Mouse (Mus musculus) cortical plate, adult 2 months (tissue): ENCODE measurements around the gene Uggt1. TPM values are rescaled to one million over a fixed set of nuclear protein-coding genes. Genes with fewer than 3 reads are reported as not detected.

Experiments
- H3K27ac ChIP-seq: fragments of 200-500 bp; 2 replicates; pipeline ENCODE4 v1.5.1; 2012; ENCODE audit warnings: low read length, control low read depth, inconsistent platforms; ENCODE audit not compliant: insufficient read depth
- H3K4me1 ChIP-seq: fragments of 200-500 bp; 2 replicates; pipeline ENCODE4 v1.6.1; 2011; ENCODE audit warnings: low read length; ENCODE audit not compliant: control insufficient read depth, insufficient read depth
- H3K4me3 ChIP-seq: fragments of 200-500 bp; 2 replicates; pipeline ENCODE4 v1.5.1; 2011; ENCODE audit warnings: mild to moderate bottlenecking, low read length, control low read depth; ENCODE audit not compliant: insufficient read depth
- CTCF ChIP-seq: fragments of 200-500 bp; IDR thresholded peaks from 2 replicates; pipeline ENCODE4 v1.5.1; 2011; ENCODE audit warnings: mild to moderate bottlenecking, control low read depth, low read length; ENCODE audit not compliant: insufficient read depth; ENCODE audit errors: extremely low read depth
- POLR2A ChIP-seq: fragments of 200-500 bp; IDR thresholded peaks from 2 replicates; pipeline ENCODE4 v1.6.1; 2011; ENCODE audit warnings: mild to moderate bottlenecking, low read length, control low read depth; ENCODE audit not compliant: insufficient read depth; ENCODE audit errors: extremely low read depth
- polyA plus RNA-seq: library from polyadenylated mRNA; depleted of rRNA; stranded (reverse); fragments of >200 nt; gene quantifications from 2 replicates; pipeline ENCODE4 v1.2.3, GENCODE M21; 2012

Gene Uggt1
- polyA plus RNA-seq, 1 experiment = 25.1 TPM

DNA sequence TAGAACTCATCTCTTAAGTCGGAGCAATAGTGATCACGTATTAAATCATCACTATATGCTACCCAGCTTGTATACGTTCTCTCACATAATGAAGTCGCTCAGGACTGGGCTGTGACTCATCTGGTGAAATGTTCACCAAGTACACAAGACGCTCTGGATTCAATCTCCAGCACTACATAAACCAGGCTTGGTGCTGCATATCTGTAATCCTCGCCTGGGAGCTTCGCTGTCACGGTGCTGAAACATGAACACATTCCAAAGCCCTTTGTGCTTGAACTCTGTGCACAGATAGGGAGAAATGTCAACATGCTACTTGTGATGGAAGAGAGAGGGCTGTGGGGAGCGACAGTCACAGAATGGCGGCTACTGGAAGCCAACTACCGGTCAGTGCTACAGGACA, 52.6 kb downstream of the Uggt1 start:
- Histone ChIP-seq H3K4me1 (0 out of 2 replicates have a peak, but pooled peaks cover 2% of the 10 kb centered on the region), H3K4me3 (no peak overlapping the region), H3K27ac (0 out of 2 replicates have a peak overlapping the region, but pooled peaks have one; percentile 25)
- TF ChIP-seq CTCF = no peak
- TF ChIP-seq POLR2A = no peak

DNA sequence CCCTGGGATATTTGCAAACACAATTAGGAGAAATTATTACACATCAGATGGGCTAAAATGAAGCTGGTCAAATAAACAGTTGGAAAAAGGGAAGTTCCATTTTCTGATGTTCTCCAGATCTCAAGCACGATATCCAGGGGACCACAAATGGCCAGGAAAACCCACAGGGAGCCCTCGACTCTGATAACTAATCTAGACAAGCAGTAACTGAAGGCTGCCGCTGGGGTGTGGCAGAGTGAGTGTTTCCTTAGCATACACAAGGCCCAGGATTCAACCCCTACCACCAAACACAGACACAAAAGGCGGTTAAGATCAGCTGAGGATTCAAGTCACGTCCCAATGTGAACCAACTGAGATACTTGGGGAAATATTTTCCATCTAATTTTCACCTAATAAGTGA, 64.5 kb downstream of the Uggt1 start:
- Histone ChIP-seq H3K4me1 (no peaks in the 10 kb centered on the region), H3K4me3 (no peak overlapping the region)
- TF ChIP-seq CTCF (no peak), POLR2A (no peak)

DNA sequence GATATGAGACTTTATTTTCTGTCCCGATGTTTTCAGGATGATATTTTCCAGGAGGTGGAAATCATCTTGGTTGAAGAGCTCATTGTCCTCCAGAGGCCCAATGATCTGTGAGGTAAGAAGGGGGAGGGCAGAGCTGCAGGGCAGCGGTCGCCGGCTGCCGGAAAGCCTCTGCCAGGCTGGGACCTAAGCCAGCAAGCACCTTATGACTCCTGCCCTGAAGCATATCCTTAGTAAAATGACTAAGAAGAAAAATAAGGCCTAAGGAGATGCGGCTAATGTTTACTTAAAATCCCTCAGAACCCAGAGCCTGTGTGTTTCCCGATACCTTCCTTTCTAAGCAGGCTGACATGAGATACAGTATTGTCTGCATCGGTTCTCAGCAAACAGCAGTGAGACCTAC, 71.1 kb downstream of the Uggt1 start:
- TF ChIP-seq POLR2A (no peak), CTCF (no peak)
- Histone ChIP-seq H3K4me1 (no peaks in the 10 kb centered on the region), H3K4me3 (no peak overlapping the region), H3K27ac (no peak overlapping the region)

More for the DNA sequence above, 64.5 kb downstream of the Uggt1 start:
- H3K27ac ChIP-seq = no peak overlapping the region

DNA sequence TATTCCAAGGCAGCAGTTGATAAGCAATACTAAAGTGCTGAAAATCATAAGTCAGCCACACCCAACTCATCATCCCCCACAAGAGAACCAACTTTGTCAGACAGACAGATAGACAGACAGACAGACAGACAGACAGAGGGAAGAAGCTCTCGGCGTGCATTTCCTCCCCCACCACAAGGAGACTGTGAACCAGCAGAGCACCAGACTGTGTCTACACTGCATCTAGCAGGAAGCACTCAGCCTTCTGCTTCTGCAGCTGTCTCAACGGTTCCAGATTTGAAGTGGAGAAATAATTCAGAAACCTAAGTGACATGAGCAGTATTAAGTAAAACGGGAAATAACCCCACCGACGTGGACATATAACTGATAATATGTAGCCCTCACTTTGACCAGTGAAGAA, 71.6 kb downstream of the Uggt1 start:
- no peak overlapping the region for H3K4me3 ChIP-seq
- H3K27ac ChIP-seq = no peak overlapping the region
- H3K4me1 ChIP-seq = no peaks in the 10 kb centered on the region
- TF ChIP-seq CTCF (no peak), POLR2A (no peak)

DNA sequence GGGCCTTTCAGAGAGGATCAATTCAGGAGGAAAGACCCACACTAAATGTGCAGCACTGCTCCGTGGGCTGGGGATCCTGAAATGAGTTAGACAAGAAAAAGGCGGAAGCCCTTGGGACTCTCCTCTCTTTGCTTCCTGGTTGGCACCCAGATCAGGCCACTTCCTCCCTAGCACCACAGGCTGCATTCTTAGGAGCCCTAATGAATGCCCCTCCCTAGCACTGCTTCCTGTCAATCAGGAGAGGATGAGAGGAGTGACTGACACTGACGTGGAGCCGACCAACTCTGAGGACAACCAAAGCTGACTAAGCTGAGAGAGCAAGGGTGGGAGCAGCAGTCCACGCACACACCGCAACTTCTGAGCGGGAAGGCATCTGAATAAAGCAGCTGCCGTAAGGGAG, 81.8 kb downstream of the Uggt1 start:
- H3K4me3 ChIP-seq = no peak overlapping the region
- H3K4me1 ChIP-seq = no peaks in the 10 kb centered on the region; the same call in 1 of the 2 replicates
- no peak overlapping the region for H3K27ac ChIP-seq
- TF ChIP-seq CTCF (no peak), POLR2A (no peak)

DNA sequence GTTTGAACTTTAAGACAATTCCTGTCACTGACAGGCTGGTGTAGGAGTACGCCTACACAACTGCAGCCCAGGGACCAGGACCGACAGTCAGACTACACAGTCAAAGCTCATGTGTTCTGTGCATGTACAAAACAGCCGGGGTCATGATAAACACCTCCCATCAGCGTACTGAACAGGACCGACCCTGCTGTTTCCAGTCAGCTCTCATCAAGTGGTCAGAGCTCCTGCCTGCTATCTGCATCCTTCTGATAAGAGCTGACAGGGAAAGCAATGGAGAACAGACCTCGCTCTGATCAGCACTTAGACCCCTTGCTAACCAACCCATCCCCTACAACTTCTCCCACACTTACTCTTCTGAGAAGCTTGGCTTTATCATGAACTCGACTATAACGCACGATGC, 83.3 kb downstream of the Uggt1 start:
- H3K4me1 ChIP-seq = no peaks in the 10 kb centered on the region; the same call in 1 of the 2 replicates
- no peak overlapping the region for H3K27ac ChIP-seq
- no peak overlapping the region for H3K4me3 ChIP-seq
- TF ChIP-seq CTCF (no peak), POLR2A (no peak)

DNA sequence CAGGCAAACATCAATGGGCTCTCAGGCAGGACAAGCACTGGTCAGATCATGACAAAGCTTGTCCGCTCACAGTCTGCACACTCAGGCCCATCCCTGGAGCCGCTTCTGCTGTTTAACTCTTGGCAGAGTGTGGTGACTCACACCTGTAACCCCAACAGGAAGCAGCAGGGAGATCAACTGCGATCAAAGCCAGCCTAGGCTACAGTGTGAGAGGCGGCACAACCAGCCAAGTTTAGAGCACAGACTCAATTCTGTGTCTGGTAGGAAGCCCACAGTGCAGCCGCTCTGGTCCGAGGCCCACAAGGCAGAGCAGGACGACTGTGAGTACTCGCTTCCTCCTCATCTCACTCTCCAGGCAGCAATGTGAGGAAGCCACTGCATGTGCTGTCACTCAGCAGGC, 84.3 kb downstream of the Uggt1 start:
- no peak overlapping the region for H3K4me3 ChIP-seq
- TF ChIP-seq POLR2A (no peak), CTCF (no peak)
- no peak overlapping the region for H3K27ac ChIP-seq
- H3K4me1 ChIP-seq = no peaks in the 10 kb centered on the region; the same call in 1 of the 2 replicates

DNA sequence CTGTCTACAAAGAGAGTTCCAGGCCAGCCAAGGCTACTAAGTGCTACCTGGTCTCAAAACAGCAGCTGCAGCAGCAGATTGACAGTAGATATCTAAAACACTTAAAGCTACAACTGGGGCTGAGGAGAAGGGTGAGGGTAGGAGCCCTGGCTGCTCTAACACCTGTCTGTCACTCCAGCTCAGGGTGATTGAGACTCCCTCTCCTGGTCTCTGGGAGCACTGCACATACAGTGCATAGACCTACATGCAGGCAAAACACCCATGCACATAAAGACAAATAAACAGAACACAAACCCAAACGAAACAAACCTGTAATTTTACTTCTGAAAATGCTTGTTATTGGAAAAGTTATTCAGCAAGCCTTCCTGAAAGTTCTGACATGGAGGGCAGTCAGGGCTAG, 95.1 kb downstream of the Uggt1 start:
- Histone ChIP-seq H3K4me1 (no peaks in the 10 kb centered on the region), H3K4me3 (no peak overlapping the region), H3K27ac (no peak overlapping the region)
- TF ChIP-seq POLR2A (no peak), CTCF (peak; percentile 44; the same call in 1 of the 2 replicates)

DNA sequence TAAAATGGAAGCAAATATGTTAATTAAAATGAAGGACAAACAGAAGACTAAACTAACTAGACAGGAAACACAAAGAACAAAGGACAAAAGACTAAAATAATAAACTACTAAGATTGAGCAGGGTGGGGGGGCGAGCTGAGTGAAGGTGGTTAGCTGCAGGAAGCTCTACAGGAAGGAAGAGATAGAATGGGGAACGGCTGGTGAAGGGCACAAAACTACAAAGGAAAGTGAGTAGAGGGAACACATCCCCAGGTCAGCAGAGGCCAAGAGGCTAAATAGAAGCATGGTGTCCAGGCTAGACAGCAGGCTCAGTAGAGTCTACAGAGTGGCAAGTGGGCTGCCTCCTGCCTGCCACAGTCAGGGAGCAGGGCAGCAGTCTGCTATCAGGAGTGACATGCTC, 95.7 kb downstream of the Uggt1 start:
- TF ChIP-seq CTCF (no peak), POLR2A (no peak)
- Histone ChIP-seq H3K27ac (no peak overlapping the region), H3K4me3 (no peak overlapping the region), H3K4me1 (no peaks in the 10 kb centered on the region)

DNA sequence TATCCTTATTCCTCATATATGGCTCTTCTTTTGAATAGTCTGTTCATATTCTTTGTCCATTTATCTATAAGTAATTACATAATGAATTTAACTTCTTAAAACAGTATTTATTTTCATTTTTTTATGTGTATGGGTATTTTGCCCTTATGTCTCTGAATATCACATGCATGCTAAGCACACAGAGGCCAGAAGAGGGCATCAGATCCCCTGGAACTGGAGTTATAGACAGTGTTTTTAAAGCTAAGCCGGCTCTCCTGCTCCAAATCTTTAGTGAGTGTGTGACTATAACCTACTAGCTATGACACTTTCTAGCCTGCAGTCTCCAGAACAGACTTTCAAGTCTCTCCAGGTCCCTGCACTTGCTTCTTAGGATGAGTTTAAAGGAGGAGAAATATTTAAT, 99.5 kb downstream of the Uggt1 start:
- Histone ChIP-seq H3K4me1 (no peaks in the 10 kb centered on the region), H3K4me3 (no peak overlapping the region), H3K27ac (no peak overlapping the region)
- TF ChIP-seq CTCF (peak; percentile 54), POLR2A (no peak)
